Mouse (Mus musculus) MEL (cell line): Measurements from ENCODE around the gene Galns.

Source experiments
- CHD2 ChIP-seq: IDR thresholded peaks from 2 replicates; pipeline ENCODE4 v1.6.1; 2011; ENCODE audit warnings: low read length, improper control_type of control experiment
- CTCF ChIP-seq, 3 experiments: IDR thresholded peaks in 2 of 3; conservative IDR thresholded peaks in 1 of 3; 2 replicates each; pipeline ENCODE4 v1.5.1; 2011 to 2012; ENCODE audit warnings: low read length in 3 of 3, low read depth in 2 of 3, mild to moderate bottlenecking in 2 of 3, improper control_type of control experiment in 1 of 3, inconsistent platforms in 1 of 3, mixed read lengths in 1 of 3, moderate library complexity in 1 of 3; ENCODE audit not compliant: control insufficient read depth in 1 of 3, insufficient read depth in 1 of 3, poor library complexity in 1 of 3, severe bottlenecking in 1 of 3
- E2F4 ChIP-seq: IDR thresholded peaks from 2 replicates; pipeline ENCODE4 v1.6.1; 2011; ENCODE audit warnings: low read depth, low read length, improper control_type of control experiment, borderline replicate concordance
- GATA1 ChIP-seq: IDR thresholded peaks from 2 replicates; pipeline ENCODE4 v1.6.1; 2011; ENCODE audit warnings: low read depth, low read length, improper control_type of control experiment
- KAT2A ChIP-seq: conservative IDR thresholded peaks from 2 replicates; pipeline ENCODE4 v1.6.1; 2012; ENCODE audit warnings: low read depth, low read length, improper control_type of control experiment, inconsistent platforms
- NRF1 ChIP-seq: IDR thresholded peaks from 2 replicates; pipeline ENCODE4 v1.6.1; 2014; ENCODE audit warnings: low read depth, mild to moderate bottlenecking, inconsistent platforms, low read length, improper control_type of control experiment, moderate library complexity; ENCODE audit not compliant: poor library complexity, insufficient read depth, severe bottlenecking
- POLR2A ChIP-seq, 2 experiments: IDR thresholded peaks; 2 replicates each; pipeline ENCODE4 v1.6.1; 2011 to 2012; ENCODE audit warnings: low read length in 2 of 2, mild to moderate bottlenecking in 2 of 2, control low read depth in 1 of 2, improper control_type of control experiment in 1 of 2, low read depth in 1 of 2, moderate library complexity in 1 of 2; ENCODE audit not compliant: control insufficient read depth in 1 of 2, insufficient read depth in 1 of 2, poor library complexity in 1 of 2
- TAL1 ChIP-seq: IDR thresholded peaks from 2 replicates; pipeline ENCODE4 v1.6.1; 2012; ENCODE audit warnings: mild to moderate bottlenecking, inconsistent platforms, low read length, moderate library complexity, mixed read lengths
- UBTF ChIP-seq: IDR thresholded peaks from 2 replicates; pipeline ENCODE4 v1.6.1; 2012; ENCODE audit warnings: low read depth, mild to moderate bottlenecking, inconsistent platforms, low read length, improper control_type of control experiment, moderate library complexity, borderline replicate concordance; ENCODE audit not compliant: insufficient read depth
- USF1 ChIP-seq: IDR thresholded peaks from 2 replicates; pipeline ENCODE4 v1.6.1; 2014; ENCODE audit warnings: low read depth, mild to moderate bottlenecking, inconsistent platforms, low read length, improper control_type of control experiment, moderate library complexity

- TF ChIP-seq CHD2: no peak
- TF ChIP-seq UBTF: no peak
- no peak for TF ChIP-seq USF1
- no peak for TF ChIP-seq TAL1
- no peak for TF ChIP-seq CTCF (IDR thresholded peaks at IDR 0.05 in 2 of 3, conservative IDR thresholded peaks at IDR 0.05 in 1 of 3; ENCODE audit: control insufficient read depth in 1 of 3, insufficient read depth in 1 of 3, low read depth in 2 of 3, low read length in 3 of 3, poor library complexity in 1 of 3, severe bottlenecking in 1 of 3)
- TF ChIP-seq POLR2A (IDR thresholded peaks at IDR 0.05; ENCODE audit: control insufficient read depth in 1 of 2, insufficient read depth in 1 of 2, low read depth in 1 of 2, low read length in 2 of 2, poor library complexity in 1 of 2): no peak
- TF ChIP-seq GATA1: no peak
- TF ChIP-seq NRF1: no peak
- TF ChIP-seq E2F4: no peak
- TF ChIP-seq KAT2A: no peak
These were observed 56.5 kb downstream of the Galns start for GRCm38 (mm10) chr8:122554786-122555185.
